Mouse (Mus musculus): ENCODE results near the gene Lrrc66. TPM values are rescaled to one million over a fixed set of nuclear protein-coding genes. Genes with fewer than 3 reads are reported as not detected.
A peak's percentile ranks its signal among the peaks of the same experiment; 100 is the strongest.

Lrrc66 gene
- polyA plus RNA-seq, 1 experiment from 2014 or later: 3.0 TPM

GRCm38 (mm10) chr5:73641058-73641457 lies 8.7 kb upstream of the Lrrc66 start:
- ATAC-seq (ENCODE audit: low FRiP score, low TSS enrichment) (no peak), DNase-seq (ENCODE audit: low spot score) (no peak)
- no peaks in the 10 kb centered on the region for H3K9me3 ChIP-seq (ENCODE audit: control insufficient read depth, low read length)
- H3K27ac ChIP-seq (replicated peaks): no peak overlapping the region
- no peak overlapping the region for H3K4me3 ChIP-seq (ENCODE audit: low read depth, low read length)
- no peaks in the 10 kb centered on the region for H3K27me3 ChIP-seq (ENCODE audit: control insufficient read depth, insufficient read depth, low read length)
- no peaks in the 10 kb centered on the region for H3K4me1 ChIP-seq (replicated peaks; ENCODE audit: control insufficient read depth, insufficient read depth)
- no peaks in the 10 kb centered on the region for H3K36me3 ChIP-seq (ENCODE audit: control insufficient read depth, insufficient read depth, low read length)
- WGBS: 90% methylated on average over 3 of the region's 3 CpGs
- TF ChIP-seq EP300 (optimal IDR thresholded peaks at IDR 0.05): no peak
- TF ChIP-seq CTCF (IDR thresholded peaks at IDR 0.05; ENCODE audit: low read depth): no peak
- H3K9ac ChIP-seq (ENCODE audit: low read length): no peak overlapping the region
- H3K4me2 ChIP-seq (replicated peaks; ENCODE audit: low read depth): no peak overlapping the region

DNA sequence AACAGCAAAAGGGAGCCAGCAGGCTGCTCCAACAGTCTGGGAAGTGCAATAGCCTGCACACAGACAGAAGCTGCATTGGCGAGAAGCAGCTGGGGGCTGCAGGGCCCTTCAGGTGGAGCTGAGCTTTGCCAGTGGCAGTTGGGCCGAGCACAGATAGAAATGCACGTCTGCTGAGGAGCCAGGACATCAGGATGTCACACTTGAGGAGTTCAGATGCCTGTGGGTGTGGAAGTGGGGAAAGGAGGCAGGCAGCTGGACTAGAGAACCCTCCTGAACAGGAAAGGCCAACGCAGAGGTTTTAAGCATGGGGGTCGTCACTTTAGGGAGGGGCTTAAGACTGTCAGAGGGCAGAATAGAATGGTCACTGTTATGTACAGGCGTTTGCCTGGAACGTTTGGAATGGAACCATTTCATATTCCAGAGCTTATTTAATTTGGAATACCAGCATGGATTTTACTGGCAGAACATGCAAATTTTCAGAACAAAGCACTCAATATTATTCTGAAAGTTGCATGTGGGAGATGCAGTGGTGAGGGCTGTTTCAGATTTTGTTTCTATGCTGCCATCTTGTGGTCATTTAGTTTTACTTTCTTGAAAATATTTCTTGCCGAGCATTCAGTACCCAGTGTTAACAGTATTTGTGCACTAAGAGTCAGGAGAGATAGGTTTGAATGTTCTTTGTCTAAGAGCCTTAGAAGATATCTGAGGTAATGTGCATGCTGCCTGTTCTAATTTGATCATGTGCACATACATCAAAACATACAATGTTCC lies 5.2 kb upstream of the Lrrc66 start:
- H3K4me3 ChIP-seq (ENCODE audit: low read depth, low read length): no peak overlapping the region
- peak; percentile 78 for TF ChIP-seq CTCF (IDR thresholded peaks at IDR 0.05; ENCODE audit: low read depth)
- no peak for TF ChIP-seq EP300 (optimal IDR thresholded peaks at IDR 0.05)
- no peak overlapping the region for H3K4me2 ChIP-seq (replicated peaks; ENCODE audit: low read depth)
- H3K9me3 ChIP-seq (ENCODE audit: control insufficient read depth, low read length): no peaks in the 10 kb centered on the region
- H3K4me1 ChIP-seq (replicated peaks; ENCODE audit: control insufficient read depth, insufficient read depth): no peaks in the 10 kb centered on the region
- H3K9ac ChIP-seq (ENCODE audit: low read length): no peak overlapping the region
- H3K36me3 ChIP-seq (ENCODE audit: control insufficient read depth, insufficient read depth, low read length): peaks cover 3% of the 10 kb centered on the region
- H3K27me3 ChIP-seq (ENCODE audit: control insufficient read depth, insufficient read depth, low read length): no peaks in the 10 kb centered on the region
- 43% methylated on average over 8 of the region's 8 CpGs for WGBS
- DNase-seq (ENCODE audit: low spot score): no peak
- H3K27ac ChIP-seq (replicated peaks): no peak overlapping the region
- peak; percentile 65; the same call in 1 of the 2 replicates for ATAC-seq (ENCODE audit: low FRiP score, low TSS enrichment)

- peaks cover 3% of the 10 kb centered on the region for H3K36me3 ChIP-seq (ENCODE audit: control insufficient read depth, insufficient read depth, low read length)
- no peak for TF ChIP-seq EP300 (optimal IDR thresholded peaks at IDR 0.05)
- TF ChIP-seq CTCF (IDR thresholded peaks at IDR 0.05; ENCODE audit: low read depth): peak; percentile 85
- H3K4me2 ChIP-seq (replicated peaks; ENCODE audit: low read depth): no peak overlapping the region
- H3K9ac ChIP-seq (ENCODE audit: low read length): no peak overlapping the region
- ATAC-seq (ENCODE audit: low FRiP score, low TSS enrichment) (no peak), DNase-seq (ENCODE audit: low spot score) (peak; percentile 40)
- no peaks in the 10 kb centered on the region for H3K4me1 ChIP-seq (replicated peaks; ENCODE audit: control insufficient read depth, insufficient read depth)
- H3K27me3 ChIP-seq (ENCODE audit: control insufficient read depth, insufficient read depth, low read length): no peaks in the 10 kb centered on the region
- WGBS: 66% methylated on average over 8 of the region's 8 CpGs
- no peaks in the 10 kb centered on the region for H3K9me3 ChIP-seq (ENCODE audit: control insufficient read depth, low read length)
- no peak overlapping the region for H3K27ac ChIP-seq (replicated peaks)
- H3K4me3 ChIP-seq (ENCODE audit: low read depth, low read length): no peak overlapping the region
Observed at GRCm38 (mm10) chr5:73633141-73633540, 815 bp upstream of the Lrrc66 start.

DNA sequence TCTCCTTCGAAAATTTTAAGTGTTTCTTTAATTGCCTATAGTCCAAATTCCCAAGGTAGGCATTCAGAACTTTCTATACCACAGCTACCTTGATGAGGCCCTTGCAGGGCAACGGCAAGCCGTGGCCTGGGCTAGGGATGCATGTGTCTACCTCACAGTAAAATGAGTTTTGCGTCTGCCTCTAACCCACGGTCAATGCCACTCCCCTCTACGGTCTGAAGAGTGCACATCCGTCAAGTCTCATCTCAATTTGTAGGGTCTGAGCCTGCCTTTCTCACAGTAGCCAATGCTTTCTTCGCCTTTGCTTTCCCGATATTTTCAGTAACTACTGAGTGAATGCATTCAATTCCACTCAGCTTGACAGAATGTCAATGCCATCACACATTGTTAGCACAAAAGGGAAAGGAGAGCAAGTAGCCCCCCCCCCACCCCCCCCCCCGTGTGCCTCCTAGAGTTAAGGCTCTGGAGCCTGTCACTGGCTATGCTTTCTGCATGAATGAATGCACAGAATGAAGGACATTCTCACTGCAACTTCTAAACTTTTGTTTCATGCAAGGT lies 1.2 kb downstream of the Lrrc66 start:
- WGBS: 75% methylated on average over 10 of the region's 10 CpGs
- DNase-seq (ENCODE audit: low spot score) (no peak), ATAC-seq (ENCODE audit: low FRiP score, low TSS enrichment) (no peak)
- no peak for TF ChIP-seq EP300 (optimal IDR thresholded peaks at IDR 0.05)
- TF ChIP-seq CTCF (IDR thresholded peaks at IDR 0.05; ENCODE audit: low read depth): no peak
- Histone ChIP-seq H3K4me3 (ENCODE audit: low read depth, low read length) (no peak overlapping the region), H3K9me3 (ENCODE audit: control insufficient read depth, low read length) (no peaks in the 10 kb centered on the region), H3K36me3 (ENCODE audit: control insufficient read depth, insufficient read depth, low read length) (peaks cover 3% of the 10 kb centered on the region), H3K27ac (replicated peaks) (no peak overlapping the region), H3K4me2 (replicated peaks; ENCODE audit: low read depth) (no peak overlapping the region), H3K27me3 (ENCODE audit: control insufficient read depth, insufficient read depth, low read length) (no peaks in the 10 kb centered on the region), H3K4me1 (replicated peaks; ENCODE audit: control insufficient read depth, insufficient read depth) (no peaks in the 10 kb centered on the region), H3K9ac (ENCODE audit: low read length) (no peak overlapping the region)

DNA sequence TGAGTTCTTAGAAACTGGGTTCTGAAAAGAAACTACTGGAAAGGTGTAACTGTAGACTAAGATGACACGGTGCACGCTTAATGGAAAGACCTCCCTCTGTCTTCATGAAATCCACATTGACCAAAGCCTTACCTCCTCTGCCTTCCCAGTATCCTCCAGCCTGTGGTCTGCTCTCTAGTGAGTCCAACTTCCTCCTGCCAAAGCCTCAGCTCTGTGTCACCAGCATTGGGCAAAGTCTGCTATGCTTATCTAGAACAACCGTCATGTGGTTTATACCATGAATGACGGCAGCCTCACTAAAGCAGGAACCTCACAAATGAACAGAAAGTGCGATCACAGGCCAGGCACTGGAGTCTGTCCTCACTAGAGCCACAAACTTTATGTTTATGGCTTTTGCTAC lies 2.2 kb downstream of the Lrrc66 start:
- Histone ChIP-seq H3K27me3 (ENCODE audit: control insufficient read depth, insufficient read depth, low read length) (no peaks in the 10 kb centered on the region), H3K36me3 (ENCODE audit: control insufficient read depth, insufficient read depth, low read length) (peaks cover under 1% of the 10 kb centered on the region; the same call in 1 of the 2 replicates), H3K9ac (ENCODE audit: low read length) (no peak overlapping the region), H3K4me3 (ENCODE audit: low read depth, low read length) (no peak overlapping the region), H3K27ac (replicated peaks) (peak overlapping the region; percentile 53; the same call in 1 of the 2 replicates), H3K9me3 (ENCODE audit: control insufficient read depth, low read length) (no peaks in the 10 kb centered on the region), H3K4me1 (replicated peaks; ENCODE audit: control insufficient read depth, insufficient read depth) (no peaks in the 10 kb centered on the region), H3K4me2 (replicated peaks; ENCODE audit: low read depth) (no peak overlapping the region)
- DNase-seq (ENCODE audit: low spot score) (peak; percentile 76), ATAC-seq (ENCODE audit: low FRiP score, low TSS enrichment) (peak; percentile 97)
- 61% methylated on average over 5 of the region's 5 CpGs for WGBS
- TF ChIP-seq EP300 (optimal IDR thresholded peaks at IDR 0.05) (no peak), CTCF (IDR thresholded peaks at IDR 0.05; ENCODE audit: low read depth) (no peak)

GRCm38 (mm10) chr5:73627991-73628390 lies 4.3 kb downstream of the Lrrc66 start:
- no peak overlapping the region for H3K4me2 ChIP-seq (replicated peaks; ENCODE audit: low read depth)
- DNase-seq (ENCODE audit: low spot score) (no peak), ATAC-seq (ENCODE audit: low FRiP score, low TSS enrichment) (no peak)
- H3K9me3 ChIP-seq (ENCODE audit: control insufficient read depth, low read length): no peaks in the 10 kb centered on the region
- TF ChIP-seq CTCF (IDR thresholded peaks at IDR 0.05; ENCODE audit: low read depth): no peak
- no peak for TF ChIP-seq EP300 (optimal IDR thresholded peaks at IDR 0.05)
- no peaks in the 10 kb centered on the region for H3K36me3 ChIP-seq (ENCODE audit: control insufficient read depth, insufficient read depth, low read length)
- H3K9ac ChIP-seq (ENCODE audit: low read length): no peak overlapping the region
- no peak overlapping the region for H3K27ac ChIP-seq (replicated peaks)
- 81% methylated on average over 15 of the region's 15 CpGs for WGBS
- no peaks in the 10 kb centered on the region for H3K4me1 ChIP-seq (replicated peaks; ENCODE audit: control insufficient read depth, insufficient read depth)
- no peak overlapping the region for H3K4me3 ChIP-seq (ENCODE audit: low read depth, low read length)
- no peaks in the 10 kb centered on the region for H3K27me3 ChIP-seq (ENCODE audit: control insufficient read depth, insufficient read depth, low read length)

Measured in stomach, postnatal 0 days (tissue).